Mouse (Mus musculus) urinary bladder, adult 18-20 months (tissue): ENCODE measurements around the gene Gm20821.
"Not testable (repeated sequence)": the region's sequence is repeated elsewhere in the genome, so short reads cannot be mapped to it uniquely, and the experiment has no call there.

Source experiments
- DNase-seq, 2 experiments: peaks; one replicate each; pipeline ENCODE4 v3.0.0; 2022; ENCODE audit warnings: low spot score in 2 of 2, mixed read lengths in 2 of 2

Gene Gm20821

GRCm38 (mm10) chrY:9781504-9781903, at the start of gene Gm20821:
Gene Gm20821 (plus strand): TSS chrY:9781804.
- not testable (repeated sequence) for DNase-seq
